Mouse (Mus musculus) midbrain, embryonic 11.5 days (tissue): ENCODE data around the gene Chchd6. TPM values are rescaled to one million over a fixed set of nuclear protein-coding genes. Genes with fewer than 3 reads are reported as not detected.

Experiments
- ATAC-seq: fragments of 200-750 bp; cut with Nextera tagmentation; 2 replicates; pipeline ENCODE4 v1.8.0; 2017; ENCODE audit warnings: moderate TSS enrichment, moderate library complexity; ENCODE audit not compliant: low FRiP score
- DNase-seq: peaks from one replicate; pipeline ENCODE4 v3.0.0; 2015; ENCODE audit warnings: low spot score; ENCODE audit errors: missing footprints
- H3K27ac ChIP-seq: fragments of 300-500 bp; sonication (generic); 2 replicates; pipeline ENCODE4 v1.5.1; 2014; ENCODE audit warnings: low read depth, low read length
- H3K27me3 ChIP-seq: fragments of 300-500 bp; sonication (generic); 2 replicates; pipeline ENCODE4 v1.6.1; 2014; ENCODE audit warnings: mild to moderate bottlenecking, low read length, moderate library complexity, mixed read lengths; ENCODE audit not compliant: control insufficient read depth, insufficient read depth
- H3K36me3 ChIP-seq: fragments of 300-500 bp; sonication (generic); 2 replicates; pipeline ENCODE4 v1.6.1; 2014; ENCODE audit warnings: mild to moderate bottlenecking, low read length, moderate library complexity, mixed read lengths; ENCODE audit not compliant: control insufficient read depth, insufficient read depth
- H3K4me1 ChIP-seq: fragments of 300-500 bp; sonication (generic); 2 replicates; pipeline ENCODE4 v1.6.1; 2014; ENCODE audit warnings: low read length; ENCODE audit not compliant: control insufficient read depth, insufficient read depth
- H3K4me2 ChIP-seq: fragments of 300-500 bp; sonication (generic); 2 replicates; pipeline ENCODE4 v1.6.1; 2014; ENCODE audit warnings: mild to moderate bottlenecking, moderate library complexity
- H3K4me3 ChIP-seq: fragments of 300-500 bp; sonication (generic); 2 replicates; pipeline ENCODE4 v1.5.1; 2014; ENCODE audit warnings: low read depth, low read length
- H3K9ac ChIP-seq: fragments of 300-500 bp; sonication (generic); 2 replicates; pipeline ENCODE4 v1.6.1; 2014; ENCODE audit warnings: low read length
- H3K9me3 ChIP-seq: fragments of 300-500 bp; sonication (generic); 2 replicates; pipeline ENCODE4 v1.6.1; 2016; ENCODE audit warnings: low read length; ENCODE audit not compliant: control insufficient read depth
- WGBS: fragments of 180-500 bp; shearing (Covaris S2); extraction: QIAGEN DNeasy Blood & Tissue Kit; methylation state at CpG from one replicate; pipeline ENCODE4 v1.1.7; 2014; 5-methylcytosine and 5-hydroxymethylcytosine counted together
- polyA plus RNA-seq: library from polyadenylated mRNA; unstranded; fragments of >200 nt; fragmentation: Nextera tagmentation; extraction: Ambion mirVana; gene quantifications from 2 replicates; pipeline ENCODE4 v1.2.1, GENCODE M21; 2014

The Chchd6 gene
- 97.4 and 103 TPM in 2 replicates for polyA plus RNA-seq

- under 1% methylated on average over 56 of the region's 56 CpGs for WGBS
- Histone ChIP-seq H3K27ac (no peak within 1 kb of the TSS), H3K9me3 (no peaks in the 10 kb centered on the region; the same call in 1 of the 2 replicates), H3K4me1 (peaks cover 5% of the 10 kb centered on the region), H3K27me3 (no peaks in the 10 kb centered on the region), H3K9ac (peak within 1 kb of the TSS; percentile 76), H3K36me3 (no peaks in the 10 kb centered on the region), H3K4me2 (peak within 1 kb of the TSS; percentile 80), H3K4me3 (peak within 1 kb of the TSS; percentile 71)
- DNase-seq (peak; percentile 100), ATAC-seq (peak; percentile 100)
These were observed at the start of gene Chchd6 for GRCm38 (mm10) chr6:89595018-89595776. TSS of gene Chchd6 (minus strand) at chr6:89595652.

GRCm38 (mm10) chr6:89644271-89645075 lies 49.0 kb upstream of the Chchd6 start:
- under 1% methylated on average over 40 of the region's 41 CpGs for WGBS
- DNase-seq, result peak; percentile 99
- H3K36me3 ChIP-seq, result no peaks in the 10 kb centered on the region
- no peaks in the 10 kb centered on the region for H3K4me1 ChIP-seq
- H3K4me2 ChIP-seq, result peak overlapping the region; percentile 81
- H3K27ac ChIP-seq, result peak overlapping the region; percentile 71
- H3K4me3 ChIP-seq, result peak overlapping the region; percentile 57
- no peaks in the 10 kb centered on the region for H3K27me3 ChIP-seq
- ATAC-seq, result peak; percentile 95
- H3K9me3 ChIP-seq, result no peaks in the 10 kb centered on the region
- H3K9ac ChIP-seq, result peak overlapping the region; percentile 64

- WGBS, result under 1% methylated on average over 39 of the region's 51 CpGs
- peak within 1 kb of the TSS; percentile 71 for H3K27ac ChIP-seq
- DNase-seq, result peak; percentile 98
These were observed 48.4 kb upstream of the Chchd6 start, which contains the start of gene Txnrd3 for GRCm38 (mm10) chr6:89643798-89644270. TSS of gene Txnrd3 (plus strand) at chr6:89643988.

GRCm38 (mm10) chr6:89639025-89639424 lies 43.6 kb upstream of the Chchd6 start:
- Histone ChIP-seq H3K9ac (no peak overlapping the region), H3K4me2 (no peak overlapping the region), H3K27ac (no peak overlapping the region), H3K9me3 (no peaks in the 10 kb centered on the region), H3K36me3 (no peaks in the 10 kb centered on the region), H3K4me1 (peaks cover 2% of the 10 kb centered on the region; the same call in 1 of the 2 replicates), H3K27me3 (no peaks in the 10 kb centered on the region), H3K4me3 (no peak overlapping the region)
- DNase-seq (peak; percentile 90), ATAC-seq (no peak)
- 42% methylated on average over 2 of the region's 2 CpGs for WGBS

More at GRCm38 (mm10) chr6:89643798-89644270, 48.4 kb upstream of the Chchd6 start, which contains the start of gene Txnrd3:
- Histone ChIP-seq H3K4me2 (peak within 1 kb of the TSS; percentile 81), H3K36me3 (no peaks in the 10 kb centered on the region), H3K4me3 (peak within 1 kb of the TSS; percentile 57), H3K4me1 (no peaks in the 10 kb centered on the region), H3K27me3 (no peaks in the 10 kb centered on the region), H3K9me3 (no peaks in the 10 kb centered on the region), H3K9ac (peak within 1 kb of the TSS; percentile 64)
- peak; percentile 89 for ATAC-seq

- H3K9me3 ChIP-seq, result no peaks in the 10 kb centered on the region
- H3K4me3 ChIP-seq, result no peak overlapping the region
- H3K27me3 ChIP-seq, result no peaks in the 10 kb centered on the region
- H3K4me2 ChIP-seq, result no peak overlapping the region
- no peak overlapping the region for H3K9ac ChIP-seq
- no peaks in the 10 kb centered on the region for H3K36me3 ChIP-seq
- ATAC-seq, result no peak
- 79% methylated on average over 4 of the region's 4 CpGs for WGBS
- peaks cover 2% of the 10 kb centered on the region; the same call in 1 of the 2 replicates for H3K4me1 ChIP-seq
- H3K27ac ChIP-seq, result no peak overlapping the region
- no peak for DNase-seq
These were observed 42.5 kb upstream of the Chchd6 start for GRCm38 (mm10) chr6:89637977-89638376.

- 47% methylated on average over 8 of the region's 8 CpGs for WGBS
- ATAC-seq, result no peak
- Histone ChIP-seq H3K4me3 (no peak overlapping the region), H3K4me1 (peaks cover 5% of the 10 kb centered on the region), H3K36me3 (no peaks in the 10 kb centered on the region), H3K27ac (no peak overlapping the region), H3K27me3 (no peaks in the 10 kb centered on the region), H3K9me3 (no peaks in the 10 kb centered on the region), H3K9ac (0 out of 2 replicates have a peak overlapping the region, but pooled peaks have one; percentile 5), H3K4me2 (no peak overlapping the region)
- DNase-seq, result no peak
These were observed 38.9 kb upstream of the Chchd6 start for GRCm38 (mm10) chr6:89634400-89634799.

GRCm38 (mm10) chr6:89633115-89633514 lies 37.7 kb upstream of the Chchd6 start:
- DNase-seq (no peak), ATAC-seq (no peak)
- H3K4me3 ChIP-seq, result no peak overlapping the region
- H3K9ac ChIP-seq, result no peak overlapping the region
- no peaks in the 10 kb centered on the region for H3K9me3 ChIP-seq
- no peaks in the 10 kb centered on the region for H3K27me3 ChIP-seq
- peaks cover 5% of the 10 kb centered on the region for H3K4me1 ChIP-seq
- H3K4me2 ChIP-seq, result no peak overlapping the region
- WGBS, result 73% methylated on average over 7 of the region's 7 CpGs
- H3K27ac ChIP-seq, result no peak overlapping the region
- no peaks in the 10 kb centered on the region for H3K36me3 ChIP-seq

- WGBS, result 12% methylated on average over 10 of the region's 10 CpGs
- Histone ChIP-seq H3K27me3 (no peaks in the 10 kb centered on the region), H3K9ac (no peak overlapping the region), H3K27ac (no peak overlapping the region), H3K4me2 (no peak overlapping the region), H3K9me3 (no peaks in the 10 kb centered on the region), H3K4me1 (peaks cover 5% of the 10 kb centered on the region), H3K36me3 (no peaks in the 10 kb centered on the region), H3K4me3 (no peak overlapping the region)
- DNase-seq (peak; percentile 98), ATAC-seq (peak; percentile 82)
These were observed 36.5 kb upstream of the Chchd6 start for GRCm38 (mm10) chr6:89631809-89632562.
